Mouse (Mus musculus) embryo, embryonic 11.5 days (tissue): Measurements from ENCODE around the gene Lurap1l.
"Not testable (repeated sequence)": the region's sequence is repeated elsewhere in the genome, so short reads cannot be mapped to it uniquely, and the experiment has no call there.

Experiments
- DNase-seq: peaks from one replicate; pipeline ENCODE4 v3.0.0-alpha.2; 2012; ENCODE audit warnings: low read depth, low spot score

Gene Lurap1l

GRCm38 (mm10) chr4:80917128-80917527 lies 6.7 kb downstream of the Lurap1l start:
- not testable (repeated sequence) for DNase-seq

- DNase-seq: no peak
These were observed 7.4 kb downstream of the Lurap1l start for GRCm38 (mm10) chr4:80917812-80918211.

GRCm38 (mm10) chr4:80918526-80919129 lies 8.2 kb downstream of the Lurap1l start:
- no peak for DNase-seq

GRCm38 (mm10) chr4:80919217-80919867 lies 8.9 kb downstream of the Lurap1l start:
- DNase-seq: no peak

- DNase-seq: no peak
These were observed 11.4 kb downstream of the Lurap1l start for GRCm38 (mm10) chr4:80921646-80922489.

GRCm38 (mm10) chr4:80922654-80923053 lies 12.2 kb downstream of the Lurap1l start:
- no peak for DNase-seq

GRCm38 (mm10) chr4:80924815-80925214 lies 14.4 kb downstream of the Lurap1l start:
- DNase-seq: no peak

GRCm38 (mm10) chr4:80925752-80926519 lies 15.5 kb downstream of the Lurap1l start:
- no peak for DNase-seq

GRCm38 (mm10) chr4:80934749-80935148 lies 24.3 kb downstream of the Lurap1l start:
- DNase-seq: no peak

- DNase-seq: no peak
These were observed 28.7 kb downstream of the Lurap1l start for GRCm38 (mm10) chr4:80939115-80939514.

GRCm38 (mm10) chr4:80940946-80941345 lies 30.5 kb downstream of the Lurap1l start:
- DNase-seq: no peak

GRCm38 (mm10) chr4:80941978-80942377 lies 31.5 kb downstream of the Lurap1l start:
- DNase-seq: no peak

- no peak for DNase-seq
These were observed 34.2 kb downstream of the Lurap1l start for GRCm38 (mm10) chr4:80944605-80945004.

- no peak for DNase-seq
These were observed 38.7 kb downstream of the Lurap1l start for GRCm38 (mm10) chr4:80949110-80949509.

GRCm38 (mm10) chr4:80949720-80950119 lies 39.3 kb downstream of the Lurap1l start:
- DNase-seq: no peak

- DNase-seq: peak; percentile 1
These were observed 39.9 kb downstream of the Lurap1l start for GRCm38 (mm10) chr4:80950280-80950781.

GRCm38 (mm10) chr4:80952653-80953052 lies 42.2 kb downstream of the Lurap1l start:
- DNase-seq: no peak

GRCm38 (mm10) chr4:80955942-80956341 lies 45.5 kb downstream of the Lurap1l start:
- no peak for DNase-seq

- DNase-seq: no peak
These were observed 57.1 kb downstream of the Lurap1l start for GRCm38 (mm10) chr4:80967526-80967925.

- no peak for DNase-seq
These were observed 61.4 kb downstream of the Lurap1l start for GRCm38 (mm10) chr4:80971846-80972245.

- DNase-seq: no peak
These were observed 63.5 kb downstream of the Lurap1l start for GRCm38 (mm10) chr4:80973896-80974295.

- DNase-seq: no peak
These were observed 80.4 kb downstream of the Lurap1l start for GRCm38 (mm10) chr4:80990819-80991218.
